Mouse (Mus musculus): ENCODE measurements around the gene Galnt18. TPM values are rescaled to one million over a fixed set of nuclear protein-coding genes. Genes with fewer than 3 reads are reported as not detected.
A peak's percentile ranks its signal among the peaks of the same experiment; 100 is the strongest.

Gene Galnt18
- total and polyA plus RNA-seq, 2 experiments from 2014 or later, result 16.5 to 27.1 TPM

DNA sequence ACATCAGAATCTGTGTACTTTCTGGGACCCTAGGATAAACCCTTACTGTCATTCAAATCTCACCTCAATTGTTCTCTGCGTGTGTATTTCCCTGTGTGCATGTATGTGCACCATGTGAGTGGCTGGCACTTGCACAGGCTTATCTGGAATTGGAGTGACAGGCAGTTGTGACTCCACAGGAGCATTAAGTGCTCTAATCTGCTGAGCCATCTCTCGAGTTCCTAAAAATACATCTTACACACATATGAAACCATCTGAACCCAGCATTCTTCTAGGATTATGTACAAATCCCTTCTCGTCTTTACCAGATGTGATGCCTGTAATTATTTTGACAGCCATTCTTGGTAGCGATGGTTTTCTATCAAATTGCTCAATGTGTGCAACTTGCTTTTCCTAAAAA is 121.2 kb downstream of the Galnt18 start:
- H3K4me1 ChIP-seq (ENCODE audit: control insufficient read depth, insufficient read depth), result 0 out of 2 replicates have a peak, but pooled peaks cover 5% of the 10 kb centered on the region
- H3K36me3 ChIP-seq (replicated peaks; ENCODE audit: control insufficient read depth, insufficient read depth, low read length), result no peaks in the 10 kb centered on the region
- H3K27me3 ChIP-seq (ENCODE audit: control insufficient read depth, insufficient read depth, low read length), result no peaks in the 10 kb centered on the region
- TF ChIP-seq EP300 (IDR thresholded peaks at IDR 0.05; ENCODE audit: low read depth) (no peak), CTCF (IDR thresholded peaks at IDR 0.05; ENCODE audit: low read depth) (no peak)
- no peak overlapping the region for H3K27ac ChIP-seq (ENCODE audit: low read depth)
- H3K9ac ChIP-seq (replicated peaks; ENCODE audit: low read depth, low read length), result no peak overlapping the region
- WGBS, result 59% methylated on average over 4 of the region's 4 CpGs
- H3K4me2 ChIP-seq (ENCODE audit: low read depth, low read length), result no peak overlapping the region
- H3K9me3 ChIP-seq (replicated peaks; ENCODE audit: control insufficient read depth, low read length), result no peaks in the 10 kb centered on the region
- no peak for ATAC-seq (ENCODE audit: insufficient read depth, low read depth)
- no peak for DNase-seq (ENCODE audit: low spot score)
- no peak overlapping the region for H3K4me3 ChIP-seq (ENCODE audit: low read depth, low read length)

DNA sequence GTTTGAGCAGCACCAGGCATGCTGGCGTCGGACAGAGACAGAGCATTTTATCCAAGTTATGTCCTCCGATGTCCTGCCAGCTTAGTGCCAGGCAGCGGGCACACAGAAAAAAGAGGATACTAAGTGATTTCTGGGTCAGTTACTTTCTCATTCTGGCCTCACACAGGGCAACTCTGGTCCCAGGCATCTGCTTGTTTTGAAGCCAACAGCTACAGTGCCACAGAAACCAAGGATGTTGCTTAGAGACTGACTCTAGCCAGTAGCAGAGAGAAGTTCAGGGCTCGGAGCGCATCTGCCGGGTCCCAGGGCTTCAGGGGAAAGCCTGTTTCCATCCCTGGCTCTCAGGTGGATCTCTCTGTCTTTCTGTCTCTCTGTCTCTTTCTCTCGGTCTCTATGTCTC is 124.8 kb downstream of the Galnt18 start:
- no peak for TF ChIP-seq CTCF (IDR thresholded peaks at IDR 0.05; ENCODE audit: low read depth)
- TF ChIP-seq EP300 (IDR thresholded peaks at IDR 0.05; ENCODE audit: low read depth), result no peak
- no peak overlapping the region for H3K27ac ChIP-seq (ENCODE audit: low read depth)
- H3K4me3 ChIP-seq (ENCODE audit: low read depth, low read length), result no peak overlapping the region
- DNase-seq (ENCODE audit: low spot score), result no peak
- no peak overlapping the region for H3K9ac ChIP-seq (replicated peaks; ENCODE audit: low read depth, low read length)
- no peak for ATAC-seq (ENCODE audit: insufficient read depth, low read depth)
- H3K4me1 ChIP-seq (ENCODE audit: control insufficient read depth, insufficient read depth), result 0 out of 2 replicates have a peak, but pooled peaks cover 5% of the 10 kb centered on the region
- H3K36me3 ChIP-seq (replicated peaks; ENCODE audit: control insufficient read depth, insufficient read depth, low read length), result no peaks in the 10 kb centered on the region
- H3K4me2 ChIP-seq (ENCODE audit: low read depth, low read length), result no peak overlapping the region
- H3K9me3 ChIP-seq (replicated peaks; ENCODE audit: control insufficient read depth, low read length), result no peaks in the 10 kb centered on the region
- no peaks in the 10 kb centered on the region for H3K27me3 ChIP-seq (ENCODE audit: control insufficient read depth, insufficient read depth, low read length)
- WGBS, result 96% methylated on average over 8 of the region's 8 CpGs

DNA sequence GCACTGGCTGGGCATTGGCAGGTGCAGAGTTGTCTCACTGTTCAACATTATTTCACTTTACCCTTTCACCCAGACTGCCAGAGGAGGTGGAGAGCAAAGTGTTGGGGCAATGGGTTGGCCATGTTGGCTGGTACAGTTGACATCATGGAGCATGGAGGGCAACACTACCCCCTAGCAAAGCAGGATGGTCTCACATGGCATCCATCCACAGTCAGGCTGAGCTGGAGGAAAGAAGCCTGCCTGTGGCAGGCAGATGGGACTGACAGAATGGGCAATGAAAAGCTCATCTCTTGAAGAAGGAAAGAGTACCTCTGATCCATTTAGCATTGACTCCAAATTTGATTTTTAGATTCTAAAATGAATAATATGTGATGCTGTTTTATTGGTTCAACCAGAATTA is 125.3 kb downstream of the Galnt18 start:
- H3K36me3 ChIP-seq (replicated peaks; ENCODE audit: control insufficient read depth, insufficient read depth, low read length), result no peaks in the 10 kb centered on the region
- 0 out of 2 replicates have a peak, but pooled peaks cover 5% of the 10 kb centered on the region for H3K4me1 ChIP-seq (ENCODE audit: control insufficient read depth, insufficient read depth)
- no peak overlapping the region for H3K9ac ChIP-seq (replicated peaks; ENCODE audit: low read depth, low read length)
- H3K27me3 ChIP-seq (ENCODE audit: control insufficient read depth, insufficient read depth, low read length), result no peaks in the 10 kb centered on the region
- no peak for TF ChIP-seq EP300 (IDR thresholded peaks at IDR 0.05; ENCODE audit: low read depth)
- no peak overlapping the region for H3K4me2 ChIP-seq (ENCODE audit: low read depth, low read length)
- ATAC-seq (ENCODE audit: insufficient read depth, low read depth) (no peak), DNase-seq (ENCODE audit: low spot score) (no peak)
- no peak overlapping the region for H3K27ac ChIP-seq (ENCODE audit: low read depth)
- H3K4me3 ChIP-seq (ENCODE audit: low read depth, low read length), result no peak overlapping the region
- H3K9me3 ChIP-seq (replicated peaks; ENCODE audit: control insufficient read depth, low read length), result no peaks in the 10 kb centered on the region

DNA sequence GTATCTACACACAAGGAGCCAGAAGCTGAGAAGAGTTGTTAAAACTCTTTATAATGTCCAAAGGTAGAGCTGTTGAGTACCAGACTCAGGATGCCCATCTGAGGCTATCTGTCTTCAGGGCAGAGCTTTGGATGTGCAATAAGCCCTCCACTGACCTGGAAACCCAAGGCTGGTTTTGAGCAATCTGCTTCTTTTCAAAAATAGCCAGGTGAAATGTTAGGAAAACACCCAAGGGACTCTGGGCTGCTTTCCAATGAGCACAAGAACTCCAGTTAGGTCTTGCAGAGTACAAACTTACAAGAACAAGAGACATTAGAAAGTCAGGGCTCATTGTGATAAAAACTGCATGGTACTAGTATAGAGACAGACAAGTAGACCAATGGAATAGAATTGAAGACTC is 135.4 kb downstream of the Galnt18 start:
- ATAC-seq (ENCODE audit: insufficient read depth, low read depth), result no peak
- no peak overlapping the region for H3K4me2 ChIP-seq (ENCODE audit: low read depth, low read length)
- H3K9ac ChIP-seq (replicated peaks; ENCODE audit: low read depth, low read length), result no peak overlapping the region
- peaks cover under 1% of the 10 kb centered on the region; the same call in 1 of the 2 replicates for H3K4me1 ChIP-seq (ENCODE audit: control insufficient read depth, insufficient read depth)
- H3K36me3 ChIP-seq (replicated peaks; ENCODE audit: control insufficient read depth, insufficient read depth, low read length), result no peaks in the 10 kb centered on the region
- DNase-seq (ENCODE audit: low spot score), result no peak
- H3K9me3 ChIP-seq (replicated peaks; ENCODE audit: control insufficient read depth, low read length), result no peaks in the 10 kb centered on the region
- no peaks in the 10 kb centered on the region for H3K27me3 ChIP-seq (ENCODE audit: control insufficient read depth, insufficient read depth, low read length)
- H3K4me3 ChIP-seq (ENCODE audit: low read depth, low read length), result no peak overlapping the region
- no peak overlapping the region for H3K27ac ChIP-seq (ENCODE audit: low read depth)
- TF ChIP-seq EP300 (IDR thresholded peaks at IDR 0.05; ENCODE audit: low read depth) (no peak), CTCF (IDR thresholded peaks at IDR 0.05; ENCODE audit: low read depth) (no peak)

DNA sequence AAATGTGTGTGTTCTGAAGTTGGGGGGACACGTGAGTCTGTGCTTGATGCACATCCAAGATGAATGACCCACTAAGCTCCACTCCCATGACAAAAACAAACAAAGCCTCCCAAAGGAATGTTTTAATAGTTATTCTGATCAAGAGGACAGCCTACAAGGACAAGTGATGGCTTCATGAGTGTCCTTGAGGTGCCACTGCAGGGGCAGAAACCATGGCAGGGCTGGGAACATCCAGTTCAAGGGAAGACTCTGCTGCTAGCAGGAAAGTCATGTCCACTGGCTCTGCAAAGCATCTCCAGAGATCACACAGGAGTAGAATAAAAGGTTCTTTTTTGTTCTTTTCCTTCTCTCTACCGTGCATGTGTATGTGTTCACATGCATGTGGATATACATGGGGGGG is 140.9 kb downstream of the Galnt18 start:
- H3K27me3 ChIP-seq (ENCODE audit: control insufficient read depth, insufficient read depth, low read length), result no peaks in the 10 kb centered on the region
- TF ChIP-seq EP300 (IDR thresholded peaks at IDR 0.05; ENCODE audit: low read depth) (no peak), CTCF (IDR thresholded peaks at IDR 0.05; ENCODE audit: low read depth) (no peak)
- no peaks in the 10 kb centered on the region for H3K36me3 ChIP-seq (replicated peaks; ENCODE audit: control insufficient read depth, insufficient read depth, low read length)
- no peaks in the 10 kb centered on the region for H3K9me3 ChIP-seq (replicated peaks; ENCODE audit: control insufficient read depth, low read length)
- ATAC-seq (ENCODE audit: insufficient read depth, low read depth) (no peak), DNase-seq (ENCODE audit: low spot score) (no peak)
- no peak overlapping the region for H3K4me3 ChIP-seq (ENCODE audit: low read depth, low read length)
- H3K27ac ChIP-seq (ENCODE audit: low read depth), result no peak overlapping the region; the same call in 1 of the 2 replicates
- H3K4me1 ChIP-seq (ENCODE audit: control insufficient read depth, insufficient read depth), result peaks cover 26% of the 10 kb centered on the region
- H3K4me2 ChIP-seq (ENCODE audit: low read depth, low read length), result no peak overlapping the region
- 66% methylated on average over 2 of the region's 2 CpGs for WGBS
- no peak overlapping the region for H3K9ac ChIP-seq (replicated peaks; ENCODE audit: low read depth, low read length)

DNA sequence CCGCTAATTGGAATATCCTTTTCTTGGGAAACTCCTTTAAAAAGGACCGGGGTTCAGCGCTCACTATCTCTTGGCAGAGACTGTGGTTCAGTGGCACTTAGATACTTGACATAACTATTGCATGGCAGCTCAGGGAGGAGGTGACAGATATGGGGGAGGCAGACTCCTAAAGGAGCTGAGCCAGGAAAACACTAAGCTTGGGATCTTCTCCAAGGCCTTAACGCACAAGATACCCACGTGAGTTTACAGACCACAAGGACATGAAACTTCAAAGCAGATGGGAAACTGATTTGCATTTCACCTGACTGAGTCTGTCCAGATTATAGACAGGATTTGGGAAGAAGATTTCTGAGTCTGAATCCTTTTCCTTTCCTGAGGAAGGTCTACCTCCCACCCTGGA is 141.3 kb downstream of the Galnt18 start:
- no peaks in the 10 kb centered on the region for H3K27me3 ChIP-seq (ENCODE audit: control insufficient read depth, insufficient read depth, low read length)
- no peaks in the 10 kb centered on the region for H3K36me3 ChIP-seq (replicated peaks; ENCODE audit: control insufficient read depth, insufficient read depth, low read length)
- peaks cover 26% of the 10 kb centered on the region for H3K4me1 ChIP-seq (ENCODE audit: control insufficient read depth, insufficient read depth)
- ATAC-seq (ENCODE audit: insufficient read depth, low read depth), result no peak; the same call in 1 of the 2 replicates
- H3K4me3 ChIP-seq (ENCODE audit: low read depth, low read length), result no peak overlapping the region
- H3K9me3 ChIP-seq (replicated peaks; ENCODE audit: control insufficient read depth, low read length), result no peaks in the 10 kb centered on the region
- no peak overlapping the region for H3K9ac ChIP-seq (replicated peaks; ENCODE audit: low read depth, low read length)
- no peak overlapping the region; the same call in 1 of the 2 replicates for H3K27ac ChIP-seq (ENCODE audit: low read depth)
- H3K4me2 ChIP-seq (ENCODE audit: low read depth, low read length), result no peak overlapping the region
- 16% methylated on average over 5 of the region's 5 CpGs for WGBS
- DNase-seq (ENCODE audit: low spot score), result peak; percentile 23
- TF ChIP-seq EP300 (IDR thresholded peaks at IDR 0.05; ENCODE audit: low read depth), result no peak
- no peak for TF ChIP-seq CTCF (IDR thresholded peaks at IDR 0.05; ENCODE audit: low read depth)
